In the genomic region with DNA sequence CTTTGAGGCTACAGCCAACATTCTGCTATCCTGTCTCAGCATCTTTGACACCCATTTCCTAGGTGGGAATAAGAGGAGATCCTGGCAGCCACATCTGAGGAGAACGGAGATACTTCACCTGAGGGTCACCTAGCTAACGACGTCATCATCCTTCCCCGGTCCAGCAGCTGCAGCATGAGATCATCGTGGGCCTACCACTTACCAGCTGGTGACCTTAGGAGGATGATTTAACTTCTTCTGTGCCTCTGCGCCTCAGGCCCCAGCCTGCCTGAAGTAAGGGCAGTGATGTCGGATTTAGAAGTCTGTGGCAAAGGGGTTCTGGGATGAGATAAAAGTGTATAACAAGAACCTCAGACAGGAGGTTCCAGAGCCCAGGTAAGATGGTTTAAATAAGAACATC, we compare ENCODE assay signal across 24 mouse cellular contexts.
DNase-seq lines count a peak whose midpoint lies in the region; ATAC-seq lines count a peak whose summit lies in the region.
"Had no signal": no experiment of that assay in that cellular context is flagged by ENCODE, and none has a peak within 500 bp of the region (broad histone marks: within the 10 kb centered on the region; RNA-seq: fewer than 3 reads in every experiment).

No protein-coding gene starts in this region.

- H3K4me3 ChIP-seq in heart, embryonic 12.5 days = no peak overlapping the region
- no peak overlapping the region for H3K4me3 ChIP-seq in hindbrain, embryonic 15.5 days
- H3K4me3 ChIP-seq in hindbrain, embryonic 11.5 days (ENCODE audit: low read depth, low read length) = no peak overlapping the region
- H3K4me3 ChIP-seq in embryonic facial prominence, embryonic 13.5 days = no peak overlapping the region
- H3K4me3 ChIP-seq: embryonic facial prominence, embryonic 12.5 days; embryonic facial prominence, embryonic 15.5 days; erythroblast, embryonic 14.5 days; forebrain, embryonic 10.5 days; forebrain, embryonic 12.5 days had no signal

- 81% methylated on average over 7 of the region's 7 CpGs for WGBS in heart, embryonic 12.5 days
- WGBS in hindbrain, embryonic 15.5 days = 80% methylated on average over 7 of the region's 7 CpGs
- 83% methylated on average over 7 of the region's 7 CpGs for WGBS in hindbrain, embryonic 11.5 days
- WGBS in embryonic facial prominence, embryonic 13.5 days = 89% methylated on average over 7 of the region's 7 CpGs

- no peak for ATAC-seq in heart, embryonic 12.5 days (ENCODE audit: insufficient number of reproducible peaks, low FRiP score)
- no peak for ATAC-seq in hindbrain, embryonic 15.5 days (ENCODE audit: low FRiP score, low read depth)
- ATAC-seq in hindbrain, embryonic 11.5 days (ENCODE audit: low FRiP score) = no peak
- ATAC-seq in embryonic facial prominence, embryonic 13.5 days (ENCODE audit: insufficient number of reproducible peaks, insufficient read depth, low FRiP score, low TSS enrichment, low read depth) = no peak
- ATAC-seq: CD4-positive, CD25-positive, alpha-beta regulatory T cell, adult 4 months; forebrain, embryonic 14.5 days; forebrain, embryonic 16.5 days had no signal

- H3K4me2 ChIP-seq in heart, embryonic 12.5 days = no peak overlapping the region
- no peak overlapping the region for H3K4me2 ChIP-seq in hindbrain, embryonic 15.5 days
- no peak overlapping the region for H3K4me2 ChIP-seq in hindbrain, embryonic 11.5 days (replicated peaks; ENCODE audit: low read depth, low read length)
- no peak overlapping the region for H3K4me2 ChIP-seq in embryonic facial prominence, embryonic 13.5 days
- H3K4me2 ChIP-seq: embryonic facial prominence, embryonic 12.5 days; embryonic facial prominence, embryonic 15.5 days; forebrain, embryonic 12.5 days had no signal

- H3K36me3 ChIP-seq in heart, embryonic 12.5 days = no peaks in the 10 kb centered on the region
- no peaks in the 10 kb centered on the region for H3K36me3 ChIP-seq in hindbrain, embryonic 15.5 days
- H3K36me3 ChIP-seq in hindbrain, embryonic 11.5 days (ENCODE audit: control insufficient read depth, insufficient read depth, low read length) = no peaks in the 10 kb centered on the region
- no peaks in the 10 kb centered on the region for H3K36me3 ChIP-seq in embryonic facial prominence, embryonic 13.5 days
- H3K36me3 ChIP-seq: embryonic facial prominence, embryonic 12.5 days; embryonic facial prominence, embryonic 15.5 days; forebrain, embryonic 10.5 days; forebrain, embryonic 12.5 days had no signal

- no peaks in the 10 kb centered on the region for H3K27me3 ChIP-seq in heart, embryonic 12.5 days (replicated peaks)
- no peaks in the 10 kb centered on the region for H3K27me3 ChIP-seq in hindbrain, embryonic 15.5 days
- H3K27me3 ChIP-seq in hindbrain, embryonic 11.5 days (ENCODE audit: control insufficient read depth, insufficient read depth, low read length) = no peaks in the 10 kb centered on the region
- no peaks in the 10 kb centered on the region for H3K27me3 ChIP-seq in embryonic facial prominence, embryonic 13.5 days
- H3K27me3 ChIP-seq: embryonic facial prominence, embryonic 12.5 days; embryonic facial prominence, embryonic 15.5 days had no signal

- H3K9me3 ChIP-seq in heart, embryonic 12.5 days (replicated peaks) = no peaks in the 10 kb centered on the region
- H3K9me3 ChIP-seq in hindbrain, embryonic 15.5 days = no peaks in the 10 kb centered on the region
- no peaks in the 10 kb centered on the region for H3K9me3 ChIP-seq in hindbrain, embryonic 11.5 days (ENCODE audit: control insufficient read depth, low read length)
- H3K9me3 ChIP-seq in embryonic facial prominence, embryonic 13.5 days = no peaks in the 10 kb centered on the region
- H3K9me3 ChIP-seq: embryonic facial prominence, embryonic 12.5 days; embryonic facial prominence, embryonic 15.5 days; forebrain, embryonic 10.5 days; forebrain, embryonic 12.5 days had no signal

- H3K27ac ChIP-seq in heart, embryonic 12.5 days (ENCODE audit: poor library complexity, severe bottlenecking) = no peak overlapping the region
- 0 out of 2 replicates have a peak overlapping the region, but pooled peaks have one; percentile 18 for H3K27ac ChIP-seq in hindbrain, embryonic 15.5 days (replicated peaks)
- H3K27ac ChIP-seq in hindbrain, embryonic 11.5 days (ENCODE audit: low read depth, low read length) = no peak overlapping the region
- H3K27ac ChIP-seq in embryonic facial prominence, embryonic 13.5 days = peak overlapping the region; percentile 61; the same call in 1 of the 2 replicates
- H3K27ac ChIP-seq: embryonic facial prominence, embryonic 12.5 days; forebrain, embryonic 10.5 days; forebrain, embryonic 12.5 days had no signal

- peak; percentile 55 for DNase-seq in heart, adult 11 months
- no peak for DNase-seq in hindbrain, embryonic 11.5 days (ENCODE audit: low spot score)
- no peak for DNase-seq in layer of hippocampus, adult 11-12 months (ENCODE audit: low spot score)
- DNase-seq: adrenal gland, adult 2 months; adrenal gland, postnatal 10 days; adrenal gland, postnatal 25 days; B cell, adult 2 months; cerebellum, adult 11 months; cerebellum, adult 18-20 months; cerebellum, adult 8-10 months; cerebellum, adult 9-11 months; cerebellum, postnatal 36 days; embryo, embryonic 11 days had no signal

- H3K9ac ChIP-seq in heart, embryonic 12.5 days = no peak overlapping the region
- H3K9ac ChIP-seq in hindbrain, embryonic 15.5 days = no peak overlapping the region
- H3K9ac ChIP-seq in hindbrain, embryonic 11.5 days (ENCODE audit: low read depth, low read length) = no peak overlapping the region
- H3K9ac ChIP-seq in embryonic facial prominence, embryonic 13.5 days = no peak overlapping the region
- H3K9ac ChIP-seq: embryonic facial prominence, embryonic 12.5 days; embryonic facial prominence, embryonic 15.5 days; forebrain, embryonic 12.5 days had no signal

- H3K4me1 ChIP-seq in heart, embryonic 12.5 days (replicated peaks) = no peaks in the 10 kb centered on the region; the same call in 1 of the 2 replicates
- H3K4me1 ChIP-seq in hindbrain, embryonic 15.5 days (replicated peaks) = peaks cover 32% of the 10 kb centered on the region
- H3K4me1 ChIP-seq in hindbrain, embryonic 11.5 days (replicated peaks; ENCODE audit: control insufficient read depth, insufficient read depth, low read length) = no peaks in the 10 kb centered on the region
- H3K4me1 ChIP-seq in embryonic facial prominence, embryonic 13.5 days = peaks cover 30% of the 10 kb centered on the region

Comparison
In these comparisons a context has a peak if more than half of its experiments do, and no peak if none do; other contexts are left out.
1. H3K27ac ChIP-seq: peak in hindbrain, embryonic 15.5 days (single experiment) and embryonic facial prominence, embryonic 13.5 days (single experiment); none in heart, embryonic 12.5 days (single experiment) and hindbrain, embryonic 11.5 days (single experiment).